ENCODE assay signal across 18 mouse cellular contexts in genomic region chr6:4940086-4940485, GRCm38 (mm10). TPM values are rescaled to one million over a fixed set of nuclear protein-coding genes. Genes with fewer than 3 reads are reported as not detected.
DNase-seq lines count a peak whose midpoint lies in the region; ATAC-seq and TF ChIP-seq lines count a peak whose summit lies in the region.
"Had no signal": no experiment of that assay in that cellular context is flagged by ENCODE, and none has a peak within 500 bp of the region (broad histone marks: within the 10 kb centered on the region; RNA-seq: fewer than 3 reads in every experiment).

No protein-coding gene starts in this region.

- H3K27me3 ChIP-seq in heart, embryonic 11.5 days (ENCODE audit: control insufficient read depth, insufficient read depth, low read length): no peaks in the 10 kb centered on the region
- H3K27me3 ChIP-seq in testis, adult 2 months (ENCODE audit: control insufficient read depth, insufficient read depth, low read length): no peaks in the 10 kb centered on the region
- H3K27me3 ChIP-seq: heart, embryonic 12.5 days; liver, embryonic 15.5 days had no signal

- no peak for TF ChIP-seq POLR2A in testis, adult 2 months (IDR thresholded peaks at IDR 0.05; ENCODE audit: control insufficient read depth, low read depth, low read length)

- peak; percentile 36 for DNase-seq in embryo, embryonic 10 days (ENCODE audit: low spot score)
- DNase-seq in embryo, embryonic 10.5 days (ENCODE audit: low spot score): no peak
- no peak for DNase-seq in heart, postnatal 10 days
- no peak for DNase-seq in testis, postnatal 14 days (ENCODE audit: low spot score)
- DNase-seq in urinary bladder, postnatal 14 days (ENCODE audit: low spot score): no peak
- DNase-seq in cerebellum, postnatal 25 days: no peak
- DNase-seq: adrenal gland, adult 8-10 months; cerebellum, adult 9-10 months; right cerebral cortex, postnatal 25 days had no signal

- TF ChIP-seq CTCF in testis, adult 2 months (IDR thresholded peaks at IDR 0.05; ENCODE audit: control insufficient read depth, insufficient read depth, insufficient replicate concordance, low read depth, low read length): no peak

- H3K27ac ChIP-seq in heart, embryonic 11.5 days (ENCODE audit: low read depth, low read length): peak overlapping the region; percentile 15; the same call in 1 of the 2 replicates
- H3K27ac ChIP-seq in testis, adult 2 months (ENCODE audit: control insufficient read depth, insufficient read depth, low read depth, low read length): 0 out of 2 replicates have a peak overlapping the region, but pooled peaks have one; percentile 29
- H3K27ac ChIP-seq: kidney, postnatal 0 days; liver, embryonic 15.5 days; macrophage had no signal

- no peaks in the 10 kb centered on the region for H3K9me3 ChIP-seq in heart, embryonic 11.5 days (replicated peaks; ENCODE audit: control insufficient read depth, low read length)
- H3K9me3 ChIP-seq: heart, embryonic 12.5 days; liver, embryonic 15.5 days had no signal

- 78% methylated on average over 6 of the region's 6 CpGs for WGBS in heart, embryonic 11.5 days (ENCODE audit: insufficient replicate concordance)

- peaks cover 37% of the 10 kb centered on the region for H3K4me1 ChIP-seq in heart, embryonic 11.5 days (ENCODE audit: control insufficient read depth, insufficient read depth, low read length)
- H3K4me1 ChIP-seq in testis, adult 2 months (ENCODE audit: control insufficient read depth, insufficient read depth, low read length): no peaks in the 10 kb centered on the region
- H3K4me1 ChIP-seq: liver, embryonic 15.5 days had no signal

- intact Hi-C loops in heart, postnatal 10 days (cut with DNase I): no loop called here

- H3K9ac ChIP-seq in heart, embryonic 11.5 days (ENCODE audit: low read depth, low read length): no peak overlapping the region
- H3K9ac ChIP-seq: heart, embryonic 12.5 days; liver, embryonic 15.5 days had no signal

- no peak for ATAC-seq in heart, embryonic 11.5 days (replicated peaks; ENCODE audit: insufficient number of reproducible peaks, low FRiP score, low TSS enrichment)
- ATAC-seq: hindbrain, embryonic 16.5 days; intestine, postnatal 0 days had no signal

- no peaks in the 10 kb centered on the region for H3K36me3 ChIP-seq in heart, embryonic 11.5 days (ENCODE audit: control insufficient read depth, insufficient read depth, low read length)
- no peaks in the 10 kb centered on the region for H3K36me3 ChIP-seq in testis, adult 2 months (ENCODE audit: control insufficient read depth, insufficient read depth, low read length)
- H3K36me3 ChIP-seq: heart, embryonic 12.5 days; liver, embryonic 15.5 days had no signal

- no peak overlapping the region for H3K4me2 ChIP-seq in heart, embryonic 11.5 days
- H3K4me2 ChIP-seq: heart, embryonic 12.5 days; liver, embryonic 15.5 days; midbrain, embryonic 11.5 days had no signal

- no peak overlapping the region for H3K4me3 ChIP-seq in heart, embryonic 11.5 days (ENCODE audit: low read depth, low read length)
- no peak overlapping the region for H3K4me3 ChIP-seq in testis, adult 2 months (ENCODE audit: control insufficient read depth, low read depth, low read length)
- H3K4me3 ChIP-seq: heart, embryonic 12.5 days; liver, embryonic 15.5 days had no signal

RNA-seq across cellular contexts. Expression of gene Ppp1r9a, which starts 37.4 kb away (rescaled TPM):
- 16.1 and 25.0 TPM in 2 replicates for polyA plus RNA-seq in heart, embryonic 11.5 days (2014; fragmentation: Nextera tagmentation; extraction: Ambion mirVana)
- 10 to 100 TPM; 21.8 to 24.8 TPM for total RNA-seq in heart, postnatal 10 days (2021)
- polyA plus RNA-seq in testis, adult 2 months (2012; rRNA removed): 6.1 and 8.5 TPM in 2 replicates
